Mouse (Mus musculus) MEL (cell line): ENCODE results near the gene Abt1. TPM values are rescaled to one million over a fixed set of nuclear protein-coding genes. Genes with fewer than 3 reads are reported as not detected.

ENCODE experiments used
- DNase-seq: peaks from one replicate; pipeline ENCODE4 v3.0.0; 2011; ENCODE audit warnings: low read depth, low spot score
- H3K27ac ChIP-seq: 2 replicates; pipeline ENCODE4 v1.5.1; 2012; ENCODE audit warnings: low read depth, mild to moderate bottlenecking, control low read depth, low read length, moderate library complexity; ENCODE audit not compliant: control insufficient read depth
- H3K27me3 ChIP-seq, 2 experiments: fragments of 150-350 bp in 1 of 2; sonication (generic) in 1 of 2; 2 replicates each; pipeline ENCODE4 v1.6.1; 2012; ENCODE audit warnings: low read length in 2 of 2, mild to moderate bottlenecking in 2 of 2, improper control_type of control experiment in 1 of 2, moderate library complexity in 1 of 2; ENCODE audit not compliant: insufficient read depth in 2 of 2, control insufficient read depth in 1 of 2
- H3K36me3 ChIP-seq, 2 experiments: 2 replicates each; pipeline ENCODE4 v1.6.1; 2012 to 2014; ENCODE audit warnings: low read length in 2 of 2, improper control_type of control experiment in 1 of 2, inconsistent platforms in 1 of 2, mild to moderate bottlenecking in 1 of 2; ENCODE audit not compliant: insufficient read depth in 2 of 2, control insufficient read depth in 1 of 2
- H3K4me1 ChIP-seq, 2 experiments: fragments of 150-350 bp in 1 of 2; sonication (generic) in 1 of 2; 2 replicates each; pipeline ENCODE4 v1.6.1; 2012; ENCODE audit warnings: low read length in 2 of 2, improper control_type of control experiment in 1 of 2, mild to moderate bottlenecking in 1 of 2; ENCODE audit not compliant: insufficient read depth in 2 of 2, control insufficient read depth in 1 of 2
- H3K4me3 ChIP-seq, 2 experiments: fragments of 150-350 bp in 1 of 2; sonication (generic) in 1 of 2; 2 replicates each; pipeline ENCODE4 v1.5.1; 2012; ENCODE audit warnings: low read depth in 2 of 2, low read length in 2 of 2, mild to moderate bottlenecking in 2 of 2, moderate library complexity in 2 of 2, control low read depth in 1 of 2, improper control_type of control experiment in 1 of 2; ENCODE audit not compliant: control insufficient read depth in 1 of 2, insufficient read depth in 1 of 2
- H3K79me2 ChIP-seq: 2 replicates; pipeline ENCODE4 v1.6.1; 2012; ENCODE audit warnings: mild to moderate bottlenecking, low read length, moderate library complexity; ENCODE audit not compliant: control insufficient read depth, poor library complexity, insufficient read depth
- H3K9ac ChIP-seq: 2 replicates; pipeline ENCODE4 v1.6.1; 2012; ENCODE audit warnings: low read depth, mild to moderate bottlenecking, control low read depth, low read length, moderate library complexity; ENCODE audit not compliant: control insufficient read depth, poor library complexity, severe bottlenecking
- H3K9me3 ChIP-seq: fragments of 150-350 bp; sonication (generic); replicated peaks from 2 replicates; pipeline ENCODE4 v1.6.1; 2012; ENCODE audit warnings: mild to moderate bottlenecking, low read length, improper control_type of control experiment, moderate library complexity; ENCODE audit not compliant: insufficient read depth
- BHLHE40 ChIP-seq: IDR thresholded peaks from 2 replicates; pipeline ENCODE4 v1.6.1; 2012; ENCODE audit warnings: low read depth, mild to moderate bottlenecking, inconsistent platforms, low read length, improper control_type of control experiment, borderline replicate concordance
- CTCF ChIP-seq, 3 experiments: IDR thresholded peaks in 2 of 3; conservative IDR thresholded peaks in 1 of 3; 2 replicates each; pipeline ENCODE4 v1.5.1; 2011 to 2012; ENCODE audit warnings: low read length in 3 of 3, low read depth in 2 of 3, mild to moderate bottlenecking in 2 of 3, improper control_type of control experiment in 1 of 3, inconsistent platforms in 1 of 3, mixed read lengths in 1 of 3, moderate library complexity in 1 of 3; ENCODE audit not compliant: control insufficient read depth in 1 of 3, insufficient read depth in 1 of 3, poor library complexity in 1 of 3, severe bottlenecking in 1 of 3
- E2F4 ChIP-seq: IDR thresholded peaks from 2 replicates; pipeline ENCODE4 v1.6.1; 2011; ENCODE audit warnings: low read depth, low read length, improper control_type of control experiment, borderline replicate concordance
- ELF1 ChIP-seq: IDR thresholded peaks from 2 replicates; pipeline ENCODE4 v1.6.1; 2014; ENCODE audit warnings: low read depth, mild to moderate bottlenecking, inconsistent platforms, low read length, improper control_type of control experiment, moderate library complexity
- GABPA ChIP-seq: IDR thresholded peaks from 2 replicates; pipeline ENCODE4 v1.6.1; 2012; ENCODE audit warnings: low read depth, mild to moderate bottlenecking, inconsistent platforms, low read length, improper control_type of control experiment, moderate library complexity
- JUND ChIP-seq: IDR thresholded peaks from 2 replicates; pipeline ENCODE4 v1.6.1; 2011; ENCODE audit warnings: low read depth, mild to moderate bottlenecking, improper control_type of control experiment, low read length
- KAT2A ChIP-seq: conservative IDR thresholded peaks from 2 replicates; pipeline ENCODE4 v1.6.1; 2012; ENCODE audit warnings: low read depth, low read length, improper control_type of control experiment, inconsistent platforms
- MAFK ChIP-seq: IDR thresholded peaks from 2 replicates; pipeline ENCODE4 v1.6.1; 2011; ENCODE audit warnings: low read depth, mild to moderate bottlenecking, low read length, improper control_type of control experiment, borderline replicate concordance
- MEF2A ChIP-seq: IDR thresholded peaks from 2 replicates; pipeline ENCODE4 v1.6.1; 2014; ENCODE audit warnings: low read depth, mild to moderate bottlenecking, inconsistent platforms, low read length, improper control_type of control experiment; ENCODE audit not compliant: poor library complexity, insufficient replicate concordance, severe bottlenecking; ENCODE audit errors: extremely low read depth
- MYC ChIP-seq: IDR thresholded peaks from 2 replicates; pipeline ENCODE4 v1.6.1; 2011; ENCODE audit warnings: low read depth, mild to moderate bottlenecking, low read length, improper control_type of control experiment, moderate library complexity
- NELFE ChIP-seq: IDR thresholded peaks from 2 replicates; pipeline ENCODE4 v1.6.1; 2011; ENCODE audit warnings: low read depth, low read length, improper control_type of control experiment
- POLR2A ChIP-seq, 2 experiments: IDR thresholded peaks; 2 replicates each; pipeline ENCODE4 v1.6.1; 2011 to 2012; ENCODE audit warnings: low read length in 2 of 2, mild to moderate bottlenecking in 2 of 2, control low read depth in 1 of 2, improper control_type of control experiment in 1 of 2, low read depth in 1 of 2, moderate library complexity in 1 of 2; ENCODE audit not compliant: control insufficient read depth in 1 of 2, insufficient read depth in 1 of 2, poor library complexity in 1 of 2
- POLR2AphosphoS2 ChIP-seq: IDR thresholded peaks from 2 replicates; pipeline ENCODE4 v1.6.1; 2011; ENCODE audit warnings: low read length, improper control_type of control experiment
- RCOR1 ChIP-seq: IDR thresholded peaks from 2 replicates; pipeline ENCODE4 v1.6.1; 2012; ENCODE audit warnings: low read depth, mild to moderate bottlenecking, inconsistent platforms, low read length, improper control_type of control experiment
- TBP ChIP-seq: IDR thresholded peaks from 2 replicates; pipeline ENCODE4 v1.8.0; 2011; ENCODE audit warnings: low read depth, low read length, improper control_type of control experiment
- TCF12 ChIP-seq: IDR thresholded peaks from 2 replicates; pipeline ENCODE4 v1.6.1; 2014; ENCODE audit warnings: low read depth, mild to moderate bottlenecking, inconsistent platforms, low read length, improper control_type of control experiment, moderate library complexity
- ZC3H11A ChIP-seq: IDR thresholded peaks from 2 replicates; pipeline ENCODE4 v1.6.1; 2012; ENCODE audit warnings: low read depth, mild to moderate bottlenecking, inconsistent platforms, low read length, improper control_type of control experiment
- ZMIZ1 ChIP-seq: IDR thresholded peaks from 2 replicates; pipeline ENCODE4 v1.6.1; 2012; ENCODE audit warnings: low read depth, mild to moderate bottlenecking, inconsistent platforms, low read length, improper control_type of control experiment, moderate library complexity
- ZNF384 ChIP-seq: IDR thresholded peaks from 2 replicates; pipeline ENCODE4 v1.6.1; 2012; ENCODE audit warnings: low read depth, mild to moderate bottlenecking, inconsistent platforms, low read length, improper control_type of control experiment
- polyA plus RNA-seq, 2 experiments: library from polyadenylated mRNA; stranded (reverse) in 1 of 2; unstranded in 1 of 2; fragments of >175 nt in 1 of 2; fragments of >200 nt in 1 of 2; gene quantifications; 2 replicates each; pipeline versions ENCODE4 v1.2.1 to v1.2.4; 2012; ENCODE audit warnings: low replicate concordance in 2 of 2, low read depth in 1 of 2; ENCODE audit not compliant: insufficient read length in 2 of 2, insufficient read depth in 1 of 2, missing spikeins in 1 of 2
- total RNA-seq: library from RNA; depleted of rRNA; stranded (reverse); fragments of 300-350 nt; gene quantifications from 2 replicates; pipeline ENCODE4 v1.2.3, GENCODE M21; 2012; rRNA removed

Abt1 gene
- total RNA-seq (12.5 and 16.2 TPM in 2 replicates), polyA plus RNA-seq (10 to 100 TPM in 1 of 2 experiments, not detected in 1; 14.2 TPM)

- Histone ChIP-seq H3K27me3 (no peaks in the 10 kb centered on the region), H3K9me3 (no peaks in the 10 kb centered on the region), H3K4me1 (peaks cover 0 to 8% of the 10 kb centered on the region in 2 experiments; a peak in 1 of 4 replicates), H3K36me3 (no peaks in the 10 kb centered on the region; a peak in 1 of 4 replicates), H3K9ac (peak within 1 kb of the TSS; percentile 79), H3K27ac (peak within 1 kb of the TSS; percentile 48), H3K4me3 (peak within 1 kb of the TSS; percentile 82 to 93), H3K79me2 (peaks cover 15% of the 10 kb centered on the region)
- peak; percentile 97 for DNase-seq
- TF ChIP-seq POLR2A (IDR thresholded peaks at IDR 0.05; ENCODE audit: control insufficient read depth in 1 of 2, insufficient read depth in 1 of 2, low read depth in 1 of 2, low read length in 2 of 2, poor library complexity in 1 of 2) (peak; percentile 43 to 72; a peak in 1 of 4 replicates), ZC3H11A (no peak), ZMIZ1 (no peak), E2F4 (no peak), TCF12 (no peak)
- TF ChIP-seq, all 39 proteins: peak for 1
Measured at GRCm38 (mm10) chr13:23423286-23424051, at the start of gene Abt1. Abt1 (minus strand) TSS chr13:23423866.

DNA sequence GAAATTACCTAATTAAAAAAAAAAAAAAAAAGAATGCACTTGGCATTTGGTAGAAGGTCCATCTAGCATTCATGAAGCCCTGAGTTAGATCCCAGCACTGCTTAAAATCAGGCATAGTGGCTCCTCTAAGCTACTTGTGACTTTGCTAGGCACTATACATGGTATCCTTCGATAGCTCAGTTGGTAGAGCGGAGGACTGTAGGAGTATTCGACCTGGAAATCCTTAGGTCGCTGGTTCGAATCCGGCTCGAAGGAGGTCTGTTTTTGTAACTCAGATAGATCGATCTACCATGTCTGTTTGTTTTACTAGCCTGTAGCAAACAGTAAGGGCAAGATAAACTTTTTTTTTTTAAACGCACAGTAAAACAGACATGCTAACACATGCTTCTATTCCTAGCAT is 43.2 kb upstream of the Abt1 start:
- DNase-seq, result peak; percentile 92

More for the DNA sequence above, 43.2 kb upstream of the Abt1 start:
- no peaks in the 10 kb centered on the region for H3K9me3 ChIP-seq
- H3K9ac ChIP-seq, result no peak overlapping the region
- H3K4me3 ChIP-seq, result no peak overlapping the region
- no peaks in the 10 kb centered on the region; a peak in 1 of 4 replicates for H3K27me3 ChIP-seq
- peaks cover 0 to 4% of the 10 kb centered on the region in 2 experiments; a peak in 2 of 4 replicates for H3K36me3 ChIP-seq
- H3K27ac ChIP-seq, result no peak overlapping the region
- no peaks in the 10 kb centered on the region; a peak in 1 of 4 replicates for H3K4me1 ChIP-seq
- H3K79me2 ChIP-seq, result no peaks in the 10 kb centered on the region
- TF ChIP-seq E2F4, result peak; percentile 71; the same call in 1 of the 2 replicates
- TF ChIP-seq CTCF (IDR thresholded peaks at IDR 0.05 in 2 of 3, conservative IDR thresholded peaks at IDR 0.05 in 1 of 3; ENCODE audit: control insufficient read depth in 1 of 3, insufficient read depth in 1 of 3, low read depth in 2 of 3, low read length in 3 of 3, poor library complexity in 1 of 3, severe bottlenecking in 1 of 3), result no peak
- TF ChIP-seq GABPA, result no peak
- TF ChIP-seq BHLHE40, result no peak
- no peak for TF ChIP-seq POLR2AphosphoS2
- peak; percentile 98 for TF ChIP-seq MAFK
- no peak for TF ChIP-seq POLR2A (IDR thresholded peaks at IDR 0.05; ENCODE audit: control insufficient read depth in 1 of 2, insufficient read depth in 1 of 2, low read depth in 1 of 2, low read length in 2 of 2, poor library complexity in 1 of 2)
- no peak for TF ChIP-seq NELFE
- TF ChIP-seq TCF12, result no peak
- TF ChIP-seq KAT2A, result peak; percentile 46
- TF ChIP-seq ELF1, result peak; percentile 42; the same call in 1 of the 2 replicates
- TF ChIP-seq ZC3H11A, result no peak
- no peak for TF ChIP-seq MEF2A
- no peak; the same call in 1 of the 2 replicates for TF ChIP-seq ZNF384
- no peak for TF ChIP-seq RCOR1
- no peak for TF ChIP-seq JUND
- TF ChIP-seq MYC, result no peak
- peak; percentile 100 for TF ChIP-seq TBP
- no peak for TF ChIP-seq ZMIZ1
- TF ChIP-seq, all 39 proteins: peak for 5
